Mouse (Mus musculus): ENCODE measurements around the gene Elmo1.

DNA sequence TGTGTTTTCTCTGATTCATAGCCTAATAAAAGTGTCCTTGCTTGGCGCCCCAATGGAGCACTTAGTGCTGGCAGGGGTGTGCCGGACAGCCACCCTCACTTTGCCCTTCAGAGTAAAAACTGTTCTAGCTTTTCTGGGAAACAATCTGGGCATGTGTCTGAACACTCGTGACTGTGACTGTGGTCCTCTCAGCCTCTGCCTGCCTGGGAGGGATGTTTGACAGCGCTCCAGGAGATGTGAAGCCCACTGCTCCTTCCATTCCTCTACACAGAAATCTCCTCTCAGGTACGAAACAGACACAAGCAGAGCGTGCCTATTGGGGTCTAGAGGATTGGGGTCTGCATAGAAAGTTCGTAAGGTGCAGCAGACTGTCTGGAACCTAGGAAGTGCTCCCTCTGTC, 28.5 kb downstream of the Elmo1 start:
- TF ChIP-seq USF1 (IDR thresholded peaks at IDR 0.05; ENCODE audit: low read depth) (no peak), CTCF (IDR thresholded peaks at IDR 0.05; ENCODE audit: control insufficient read depth, insufficient read depth, insufficient read length) (no peak)

Measured in C2C12 (cell line).